Mouse (Mus musculus): ENCODE results near the gene Pdgfd. TPM values are rescaled to one million over a fixed set of nuclear protein-coding genes. Genes with fewer than 3 reads are reported as not detected.
"Not testable (repeated sequence)": the region's sequence is repeated elsewhere in the genome, so short reads cannot be mapped to it uniquely, and the experiment has no call there.

The Pdgfd gene
- not detected for polyA plus RNA-seq (2017; shearing (Covaris generic))

DNA sequence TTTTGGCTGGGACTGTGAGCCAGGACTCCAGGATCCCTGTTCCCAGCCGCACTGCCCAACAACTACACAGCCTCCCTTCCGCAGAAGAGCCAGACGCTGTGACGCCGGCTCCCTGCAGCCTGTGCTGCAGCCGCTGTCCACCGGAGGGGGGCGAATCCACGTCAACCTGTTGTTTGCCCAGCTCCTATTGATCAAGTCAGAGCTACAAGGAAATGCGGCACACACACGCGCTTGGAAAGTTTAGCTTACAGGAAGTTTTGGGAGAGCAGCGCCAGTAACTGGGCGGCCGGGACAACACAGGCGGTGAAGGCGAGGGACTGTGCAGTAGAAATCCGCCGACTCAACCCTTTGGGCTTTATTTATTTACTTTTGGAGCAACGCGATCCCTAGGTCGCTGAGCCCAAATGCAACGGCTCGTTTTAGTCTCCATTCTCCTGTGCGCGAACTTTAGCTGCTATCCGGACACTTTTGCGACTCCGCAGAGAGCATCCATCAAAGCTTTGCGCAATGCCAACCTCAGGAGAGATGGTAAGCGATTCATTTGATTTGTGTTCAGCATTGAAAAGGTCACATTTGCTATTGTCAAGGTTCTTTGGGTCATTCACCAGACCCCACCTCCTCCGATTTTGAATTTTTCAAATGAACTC, at the start of gene Pdgfd:
Gene Pdgfd (plus strand): TSS at position 194 of the 647 bp plus-strand sequence.
- ATAC-seq = no peak

DNA sequence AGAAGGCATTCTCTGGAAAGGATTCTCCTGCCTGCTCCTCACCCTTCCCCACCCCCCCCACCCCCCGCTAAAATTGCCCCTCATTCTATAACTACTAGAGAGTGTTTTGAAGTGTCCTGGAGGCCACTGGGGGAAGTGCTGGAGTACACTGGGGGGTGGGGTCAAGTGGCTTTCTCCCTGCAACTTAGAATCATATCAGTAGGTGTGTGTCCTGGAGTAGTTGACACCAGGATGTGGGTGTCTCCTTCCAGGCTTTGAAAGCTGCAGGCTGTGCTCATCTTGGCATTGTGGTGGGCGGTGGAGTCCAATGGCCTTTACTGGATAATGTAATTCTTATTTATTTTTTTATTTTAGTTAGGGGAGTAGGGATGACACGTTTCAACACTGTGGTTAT, 651 bp downstream of the Pdgfd start:
- ATAC-seq = no peak

DNA sequence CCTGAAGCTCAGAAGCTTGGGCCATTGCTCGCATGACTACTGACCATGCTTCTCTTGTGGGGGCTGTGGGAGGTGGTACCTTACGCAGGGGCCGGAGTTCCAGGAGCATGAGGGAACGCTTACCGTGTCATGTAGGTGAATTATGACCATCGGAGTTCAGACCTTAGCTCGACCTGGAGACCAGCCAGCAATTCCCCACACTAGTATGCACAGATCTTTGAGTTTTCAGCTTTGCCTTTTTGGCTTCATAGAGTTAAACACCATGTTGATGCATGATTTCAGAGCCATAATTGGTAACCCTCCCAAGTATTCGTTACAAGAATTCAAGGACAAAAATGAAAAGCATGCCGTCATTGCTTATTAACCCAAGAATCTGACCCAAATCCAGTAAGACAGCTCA, 2.6 kb downstream of the Pdgfd start:
- ATAC-seq = no peak

DNA sequence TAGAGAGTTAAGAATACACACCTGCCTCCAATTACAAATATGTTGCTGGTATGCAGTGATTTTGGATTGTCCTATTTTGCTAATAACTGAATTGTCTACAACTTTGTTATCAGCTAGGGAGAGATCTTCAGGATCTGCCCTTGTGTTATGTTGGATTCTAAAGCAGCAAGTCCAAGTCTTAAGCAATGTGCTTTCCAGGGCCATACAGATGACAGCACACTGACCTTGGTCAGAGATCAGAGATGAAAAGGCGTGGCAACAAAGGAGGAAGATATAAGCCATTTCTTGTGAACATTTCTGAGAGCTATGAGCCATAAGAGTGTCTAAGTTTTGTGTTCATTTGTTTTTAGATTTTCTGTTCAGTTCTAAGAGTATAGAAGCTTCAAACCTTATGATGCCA, 4.9 kb downstream of the Pdgfd start:
- no peak for ATAC-seq

DNA sequence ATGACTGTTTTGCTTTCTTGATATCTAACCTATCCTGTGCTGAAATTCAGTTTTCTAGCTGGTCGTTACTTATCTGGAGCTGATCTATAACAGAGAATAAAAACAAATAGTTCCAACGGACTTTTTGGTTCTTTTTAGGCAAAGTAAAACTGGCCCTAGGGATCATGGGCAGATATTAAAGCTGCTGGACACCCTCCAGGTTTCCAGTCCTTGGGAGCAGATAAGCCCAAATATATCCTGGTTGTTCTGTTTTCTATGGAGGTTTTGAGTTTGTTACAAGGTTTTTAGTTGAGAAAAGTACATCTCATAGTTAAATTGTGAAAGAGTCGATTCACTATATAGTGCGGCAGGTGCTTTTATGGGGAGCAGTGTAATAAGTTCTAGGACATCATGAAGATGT, 7.3 kb downstream of the Pdgfd start:
- ATAC-seq = no peak

DNA sequence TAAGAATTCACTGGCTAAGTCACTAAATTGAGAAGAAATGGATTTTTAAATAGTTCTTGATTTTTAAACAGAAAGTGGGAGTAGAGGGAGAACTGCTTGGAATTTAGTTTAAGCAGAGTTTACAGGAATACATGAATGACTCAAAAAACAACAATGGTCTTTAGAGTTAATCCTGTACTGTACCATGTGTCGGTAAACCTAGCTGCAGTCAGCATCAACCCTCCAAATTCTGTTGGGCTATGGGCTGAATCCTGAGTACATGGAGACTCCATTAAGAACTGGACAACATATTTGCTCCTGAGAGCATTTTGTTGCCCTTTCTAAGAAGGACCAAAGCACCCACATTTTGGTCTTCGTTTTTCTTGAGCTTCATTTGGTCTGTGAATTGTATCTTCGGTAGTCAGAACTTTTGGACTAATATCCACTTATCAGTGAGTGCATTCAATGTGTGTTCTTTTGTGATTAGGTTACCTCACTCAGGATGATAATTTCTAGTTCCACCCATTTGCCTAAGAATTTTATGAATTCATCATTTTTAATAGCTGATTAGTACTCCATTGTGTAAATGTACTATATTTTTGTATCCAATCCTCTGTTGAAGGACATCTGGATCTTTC, 14.0 kb downstream of the Pdgfd start:
- no peak for ATAC-seq

DNA sequence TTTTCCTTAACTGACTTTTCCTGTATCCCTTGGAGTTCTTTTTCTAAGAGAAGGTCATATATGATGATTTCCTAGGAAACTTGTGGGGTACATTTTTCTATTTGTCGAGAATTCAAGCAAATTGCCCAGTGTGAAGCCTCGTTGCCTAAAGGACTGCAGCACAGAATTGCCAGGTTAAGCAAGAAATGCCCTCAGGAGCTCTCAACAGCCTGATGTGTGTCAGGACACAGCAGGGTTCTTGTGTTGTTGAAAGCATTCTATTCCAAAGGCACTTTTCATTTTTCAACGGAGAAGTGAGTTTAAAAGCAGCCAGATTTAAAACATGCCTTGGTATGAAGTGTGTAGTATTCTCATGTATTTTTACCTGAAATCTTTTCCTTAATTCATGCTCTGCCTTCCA, 19.6 kb downstream of the Pdgfd start:
- ATAC-seq = no peak

DNA sequence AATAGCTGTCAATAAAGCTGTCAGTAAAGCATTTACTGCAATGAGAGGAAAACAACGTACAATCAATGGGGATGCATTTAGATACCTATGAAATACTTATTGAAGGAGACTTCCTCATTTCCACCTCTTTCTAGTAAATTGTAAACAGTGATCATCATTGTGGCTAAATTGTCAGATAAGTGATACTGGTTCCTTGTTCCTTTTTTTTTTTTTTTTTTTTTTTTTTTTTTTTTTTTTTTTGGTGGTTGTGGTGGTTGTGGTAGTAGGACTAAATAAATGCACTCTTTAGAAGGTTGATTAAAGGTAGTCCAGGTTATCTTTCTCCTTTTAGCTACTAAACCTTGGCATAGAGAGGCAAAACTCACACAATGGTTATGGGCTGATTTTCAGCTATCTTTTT, 25.0 kb downstream of the Pdgfd start:
- no peak for ATAC-seq

DNA sequence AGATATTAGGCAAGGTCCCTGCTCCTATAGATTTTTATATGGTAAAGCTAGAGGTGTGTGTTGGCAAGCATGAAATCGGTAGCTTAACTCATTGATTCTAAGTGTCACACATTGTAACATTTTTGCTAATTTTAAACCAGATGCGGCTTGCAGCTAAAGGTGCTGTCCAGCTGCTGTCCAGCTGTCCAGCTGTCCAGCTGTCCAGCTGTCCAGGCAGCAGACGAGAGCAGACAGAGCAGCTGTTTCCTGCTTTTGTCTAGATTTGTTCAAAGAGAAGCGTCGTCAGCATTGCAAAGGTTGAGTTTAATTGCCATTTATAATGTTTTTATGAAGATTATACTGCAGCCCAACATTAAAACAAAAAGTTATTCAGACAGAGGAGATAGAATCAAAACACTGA, 44.5 kb downstream of the Pdgfd start:
- no peak for ATAC-seq

DNA sequence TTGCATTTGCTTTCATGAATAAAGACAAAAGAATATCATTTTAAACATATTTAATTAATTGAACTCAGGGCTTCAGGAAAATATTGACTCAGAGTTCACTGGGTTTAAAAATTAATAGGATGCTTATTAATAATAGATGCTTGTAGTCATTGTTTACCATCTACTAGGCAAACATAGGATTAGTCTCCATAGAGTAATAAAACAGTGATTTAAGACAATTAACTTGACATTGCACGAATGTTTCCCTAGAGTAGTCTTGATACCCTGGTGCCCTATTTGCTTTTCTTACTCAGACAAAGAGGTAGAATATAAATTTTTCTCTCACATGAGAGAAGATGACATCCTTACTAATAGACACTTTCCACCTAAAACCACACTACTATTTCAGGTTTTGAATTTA, 49.1 kb downstream of the Pdgfd start:
- no peak for ATAC-seq

DNA sequence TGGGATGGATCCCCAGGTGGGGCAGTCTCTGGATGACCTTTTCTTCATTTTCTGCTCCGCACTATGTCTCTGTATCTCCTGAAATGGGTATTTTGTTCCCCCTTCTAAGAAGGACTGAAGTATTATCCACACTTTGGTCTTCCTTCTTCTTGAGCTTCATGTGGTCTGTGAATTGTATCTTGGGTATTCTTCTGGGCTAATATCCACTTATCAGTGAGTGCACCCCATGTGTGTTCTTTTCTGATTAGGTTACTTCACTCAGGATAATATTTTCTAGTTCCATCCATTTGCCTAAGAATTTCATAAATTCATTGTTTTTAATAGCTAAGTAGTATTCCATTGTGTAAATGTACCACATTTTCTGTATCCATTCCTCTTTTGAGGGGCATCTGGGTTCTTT, 67.6 kb downstream of the Pdgfd start:
- not testable (repeated sequence) for ATAC-seq

DNA sequence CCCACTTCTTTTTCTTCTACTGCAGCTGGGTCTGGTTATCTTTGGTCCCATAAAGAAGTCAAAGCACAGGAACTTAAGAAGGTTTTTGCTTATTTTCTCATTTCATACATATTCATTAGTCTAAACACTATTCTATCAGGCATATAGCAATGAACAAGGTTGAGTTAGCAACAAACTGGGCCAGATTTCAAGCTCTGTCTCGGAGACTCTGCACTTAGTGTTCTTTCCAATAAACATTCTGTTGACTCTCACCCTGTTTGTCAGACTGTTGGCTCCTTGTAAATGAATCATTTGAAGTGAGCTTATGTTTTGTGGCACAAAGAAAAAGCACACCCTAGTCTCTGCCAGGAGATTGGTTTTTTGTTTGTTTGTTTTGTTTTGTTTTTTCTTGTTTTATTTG, 81.9 kb downstream of the Pdgfd start:
- no peak for ATAC-seq

DNA sequence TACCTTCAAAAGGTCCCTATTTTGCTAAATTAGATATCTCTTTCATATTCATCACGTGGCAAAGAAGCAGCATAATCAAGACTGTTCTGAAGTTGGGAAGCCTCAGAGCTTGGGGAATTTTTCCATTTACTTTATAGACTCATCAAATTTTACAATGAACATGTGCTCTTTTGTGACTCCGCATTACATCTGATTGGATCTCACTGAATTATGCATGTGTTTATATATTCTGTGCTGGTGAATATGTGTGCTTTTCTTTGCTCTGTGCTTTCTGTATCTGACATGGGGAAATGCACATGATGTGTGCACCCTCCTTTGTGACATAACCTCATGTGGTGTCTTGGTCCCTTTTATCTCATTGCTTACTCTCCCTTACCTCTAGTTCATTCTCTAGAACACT, 83.6 kb downstream of the Pdgfd start:
- no peak for ATAC-seq

DNA sequence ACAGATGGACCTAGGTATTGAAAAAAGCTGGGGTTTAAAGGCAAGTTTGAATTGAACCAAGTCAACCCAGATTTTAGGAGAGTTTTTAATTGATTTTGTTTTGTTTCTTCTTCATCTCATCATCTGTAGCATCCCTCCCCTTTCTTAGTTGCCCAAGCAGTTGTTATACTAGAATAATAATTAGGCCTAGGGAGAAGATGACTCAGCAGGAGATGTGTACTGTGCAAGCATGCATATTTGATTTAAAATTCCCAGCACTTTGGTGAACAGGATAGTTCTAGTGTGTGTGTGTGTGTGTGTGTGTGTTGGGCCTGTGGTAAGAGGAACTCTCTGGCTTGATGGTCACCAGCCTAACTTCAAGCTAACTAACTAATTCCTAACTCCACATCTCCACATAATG, 88.7 kb downstream of the Pdgfd start:
- ATAC-seq = no peak

DNA sequence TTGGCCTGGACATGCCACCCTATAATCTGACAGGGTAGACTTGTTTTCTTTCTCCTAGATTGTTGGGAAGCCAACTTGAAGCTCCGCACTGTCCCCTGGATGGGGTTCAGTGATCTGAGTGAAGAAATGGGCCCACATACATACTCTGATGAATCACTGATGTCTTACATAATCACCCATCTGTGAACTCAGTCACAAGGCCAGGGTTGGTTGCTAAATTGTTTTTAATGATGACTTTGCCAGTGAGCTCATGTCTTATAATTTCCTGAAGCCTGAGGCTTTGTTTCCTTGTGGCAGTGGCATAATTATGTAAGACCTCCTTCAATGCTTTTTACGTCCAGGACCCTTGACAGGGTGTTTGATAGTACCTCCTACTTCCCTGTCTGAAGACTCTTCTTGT, 96.4 kb downstream of the Pdgfd start:
- ATAC-seq = no peak

DNA sequence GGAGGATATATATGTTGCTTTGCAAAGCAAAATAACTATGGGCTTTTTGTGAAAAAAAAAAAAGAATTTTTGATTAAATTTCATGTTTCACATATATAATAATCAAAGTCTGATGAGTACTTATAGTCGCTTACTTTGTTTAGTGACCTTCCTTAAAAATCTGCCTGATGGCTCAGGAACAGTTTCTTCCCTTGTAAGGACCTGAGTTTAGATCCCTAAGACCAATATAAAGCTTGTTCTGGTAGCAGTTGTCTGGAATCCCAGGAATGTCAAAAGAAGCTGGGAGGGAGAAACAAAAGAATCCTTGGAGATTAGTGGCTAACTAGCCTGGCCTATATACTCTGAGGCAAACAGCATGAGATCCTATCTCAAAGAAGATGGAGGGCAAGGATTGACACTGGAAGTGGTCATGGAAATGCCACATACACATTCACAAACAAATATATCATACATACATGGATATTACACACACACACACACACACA, 101.5 kb downstream of the Pdgfd start, which contains the start of gene Ddi1:
Gene Ddi1 (minus strand): TSS at position 51 of the 485 bp plus-strand sequence.
- no peak for ATAC-seq

DNA sequence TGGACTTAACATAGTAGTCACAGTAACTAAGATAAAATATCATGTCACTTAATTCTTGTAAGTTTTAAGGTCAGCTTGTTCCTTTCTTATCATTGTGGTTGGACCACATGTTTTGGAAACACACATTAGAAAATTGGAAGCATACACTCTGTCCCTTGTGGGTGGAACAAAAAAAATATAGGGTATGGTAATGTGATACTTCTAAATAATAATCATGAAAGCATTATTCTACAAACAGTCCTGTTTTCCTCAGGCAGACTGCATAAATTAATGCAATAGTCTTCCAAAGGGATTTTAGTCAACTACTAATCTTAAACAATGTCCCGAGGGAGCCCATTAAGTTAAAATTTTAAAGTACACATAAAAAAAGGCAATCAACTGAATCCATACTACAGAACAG, 108.0 kb downstream of the Pdgfd start:
- ATAC-seq = no peak

DNA sequence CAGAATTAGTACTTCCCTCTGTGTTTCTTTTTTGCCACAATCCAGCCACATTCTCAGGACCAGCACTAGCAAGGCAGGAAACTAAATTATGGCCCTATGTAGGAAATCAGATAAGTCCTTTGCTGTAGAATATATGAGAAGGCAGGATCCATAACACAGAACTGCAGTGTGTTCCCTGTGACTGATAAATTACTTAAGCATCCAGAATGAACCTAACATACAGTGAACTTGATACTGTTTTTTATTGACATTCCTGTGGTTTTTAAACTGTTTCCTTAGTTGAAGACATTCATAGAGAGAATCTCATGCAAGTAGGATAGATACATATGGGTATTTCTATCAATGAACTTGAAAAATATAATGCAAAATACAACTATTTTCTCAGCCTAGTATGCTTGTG, 109.1 kb downstream of the Pdgfd start:
- ATAC-seq = no peak

DNA sequence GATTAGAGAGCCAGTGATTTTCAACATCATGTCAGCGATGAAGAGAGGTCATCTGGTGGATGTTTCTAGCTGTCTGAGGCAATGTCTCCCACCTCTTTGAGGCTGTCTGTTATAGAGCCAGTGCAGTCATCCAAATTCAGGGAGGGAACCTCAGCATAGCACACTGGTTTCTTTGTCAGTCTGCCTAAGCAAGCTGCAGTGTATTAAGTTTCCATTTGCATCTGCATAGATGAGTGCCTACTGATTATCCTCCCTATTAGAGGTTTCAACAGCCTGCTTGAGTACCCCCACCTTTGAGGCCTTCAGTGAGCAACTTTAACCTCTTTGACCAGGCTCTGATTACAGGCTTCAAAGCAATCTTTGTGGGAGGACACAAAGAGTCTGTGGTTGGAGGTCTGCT, 118.4 kb downstream of the Pdgfd start:
- no peak for ATAC-seq

DNA sequence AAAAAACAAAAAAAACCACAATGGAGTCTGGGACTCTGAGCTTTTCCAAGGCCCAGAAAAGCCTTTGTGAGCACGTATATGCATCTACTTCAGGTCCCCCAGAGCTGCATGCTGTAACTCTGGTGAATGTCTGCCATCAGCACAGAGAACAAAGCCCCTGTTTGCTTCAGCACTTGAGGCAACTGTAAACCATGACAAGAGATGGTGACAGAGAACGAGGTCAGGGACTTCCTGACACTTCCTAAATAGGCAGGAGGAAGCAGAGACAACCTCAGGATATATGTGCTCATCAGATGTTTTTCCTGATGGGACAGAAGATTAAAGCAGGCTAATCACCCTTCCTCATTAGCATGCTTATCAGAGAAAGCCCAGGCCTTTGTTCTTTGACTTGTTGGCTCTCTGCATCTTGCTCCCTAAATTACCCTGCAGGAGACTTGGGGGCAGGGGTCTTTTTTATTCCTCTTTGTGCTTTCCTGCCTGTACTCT, 120.9 kb downstream of the Pdgfd start:
- no peak for ATAC-seq

DNA sequence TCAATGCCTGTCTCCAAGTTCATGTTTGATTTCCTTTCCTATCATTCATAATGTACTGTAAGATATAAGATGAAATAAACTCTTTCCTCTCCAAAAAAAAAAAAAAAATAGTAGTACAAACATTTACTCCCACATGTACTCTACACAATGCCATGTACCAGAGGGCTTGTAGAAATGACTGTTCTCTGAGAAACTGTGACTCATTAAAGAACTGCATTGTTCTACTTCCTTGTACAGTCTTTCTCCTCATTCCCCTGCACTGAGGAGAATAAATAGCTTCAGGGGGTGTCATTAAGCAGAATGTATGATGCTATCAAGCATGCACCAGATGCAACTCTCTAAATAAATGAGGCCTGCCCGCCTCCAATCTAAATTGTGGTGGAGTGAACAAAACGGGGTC, 130.2 kb downstream of the Pdgfd start:
- ATAC-seq = no peak

DNA sequence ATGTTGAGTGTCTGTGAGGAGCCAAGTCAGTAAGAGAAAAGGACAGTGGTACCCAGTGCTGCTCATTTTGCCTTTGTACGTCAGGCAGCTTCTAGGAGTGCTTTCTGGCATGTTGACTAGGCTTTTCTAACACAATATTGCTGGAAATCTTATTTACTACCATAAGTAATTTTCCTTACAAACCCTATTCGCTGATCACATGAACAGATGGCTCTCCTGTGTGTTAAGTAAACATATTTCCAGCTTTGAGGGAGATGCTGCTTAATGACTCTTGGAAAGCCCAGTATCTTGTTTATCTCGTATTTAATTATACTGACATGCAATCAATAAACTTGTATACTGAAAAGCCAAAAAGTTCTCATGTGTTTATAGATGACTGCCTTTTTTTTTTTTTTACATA, 133.7 kb downstream of the Pdgfd start:
- no peak for ATAC-seq

DNA sequence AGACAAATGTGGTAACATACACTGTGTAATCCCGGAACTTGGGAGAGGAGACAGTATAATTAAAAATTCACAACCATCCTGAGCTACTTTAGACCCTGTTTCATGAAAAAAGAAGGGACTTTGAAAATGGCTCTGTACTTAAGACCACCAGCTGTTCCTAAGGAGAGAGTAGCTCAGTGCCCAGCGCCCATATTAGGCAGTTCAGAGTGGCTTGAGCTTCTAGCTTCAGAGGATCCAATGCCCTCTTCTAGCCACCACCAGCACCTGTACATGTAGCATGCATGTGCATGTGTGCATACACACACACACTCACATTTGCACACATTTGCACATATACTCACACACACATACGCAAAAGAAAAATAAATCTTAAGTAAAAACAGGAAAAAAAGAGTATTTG, 136.2 kb downstream of the Pdgfd start:
- no peak for ATAC-seq

DNA sequence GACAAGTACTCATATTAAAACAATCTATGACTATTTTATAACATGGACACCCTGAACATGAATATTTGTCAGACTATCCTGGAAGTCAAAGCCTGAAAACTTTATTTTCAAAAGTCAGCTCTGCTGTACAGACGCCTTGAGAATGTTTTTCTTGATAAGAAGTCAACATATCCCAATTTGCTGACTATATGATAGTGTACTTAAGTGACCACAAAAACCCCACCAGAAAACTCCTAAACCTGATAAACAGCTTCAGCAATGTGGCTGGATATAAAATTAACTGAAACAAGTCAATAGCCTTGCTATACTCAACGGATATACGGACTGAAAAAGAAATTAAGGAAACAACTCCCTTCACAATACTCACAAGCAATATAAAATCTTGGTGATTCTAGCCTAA, 137.5 kb downstream of the Pdgfd start:
- no peak for ATAC-seq

DNA sequence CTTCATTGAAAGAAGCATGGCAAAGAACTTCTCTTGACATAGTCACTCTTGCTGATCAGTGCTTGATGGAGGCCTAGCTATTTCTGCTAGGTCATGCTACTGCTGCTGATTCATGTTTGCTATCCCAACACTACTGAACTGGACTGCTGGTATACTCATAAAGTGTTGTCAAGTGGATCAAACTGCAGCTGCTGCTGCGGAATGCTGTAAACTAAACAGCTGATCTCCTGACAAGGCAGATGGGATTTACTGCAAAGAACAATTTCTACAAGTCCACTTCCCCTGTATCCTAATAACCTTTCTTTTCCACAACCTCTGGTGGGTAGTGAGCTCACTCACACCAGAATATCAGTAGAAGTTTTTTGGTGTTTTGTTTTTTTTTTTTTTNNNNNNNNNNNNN, 148.7 kb downstream of the Pdgfd start:
- ATAC-seq = no peak

Data from activated CD4-positive, CD25-positive, alpha-beta regulatory T cell, adult 4 months (primary cell).